Mouse (Mus musculus) liver, embryonic 14.5 days (tissue): ENCODE data around the gene Ntn1.

Experiments
- CTCF ChIP-seq: IDR thresholded peaks from 2 replicates; pipeline ENCODE4 v1.5.1; 2016; ENCODE audit warnings: antibody characterized with exemption, low read depth, control low read depth
- EP300 ChIP-seq: IDR thresholded peaks from 2 replicates; pipeline ENCODE4 v1.6.1; 2016; ENCODE audit warnings: antibody characterized with exemption, low read depth

- TF ChIP-seq CTCF, result no peak
- TF ChIP-seq EP300, result no peak
Observed at GRCm38 (mm10) chr11:68330398-68331116, 70.1 kb downstream of the Ntn1 start.
